Mouse (Mus musculus) cortical plate, adult 2 months (tissue): ENCODE measurements at regions not wholly inside any gene's neighbourhood (a gene's known extent, or its start where the extent isn't known, plus 50 kb on each side); places are given as distances from the start of the nearest gene placed in this dataset.

ENCODE experiments used
- CTCF ChIP-seq: fragments of 200-500 bp; IDR thresholded peaks from 2 replicates; pipeline ENCODE4 v1.5.1; 2011; ENCODE audit warnings: mild to moderate bottlenecking, control low read depth, low read length; ENCODE audit not compliant: insufficient read depth; ENCODE audit errors: extremely low read depth
- POLR2A ChIP-seq: fragments of 200-500 bp; IDR thresholded peaks from 2 replicates; pipeline ENCODE4 v1.6.1; 2011; ENCODE audit warnings: mild to moderate bottlenecking, low read length, control low read depth; ENCODE audit not compliant: insufficient read depth; ENCODE audit errors: extremely low read depth

DNA sequence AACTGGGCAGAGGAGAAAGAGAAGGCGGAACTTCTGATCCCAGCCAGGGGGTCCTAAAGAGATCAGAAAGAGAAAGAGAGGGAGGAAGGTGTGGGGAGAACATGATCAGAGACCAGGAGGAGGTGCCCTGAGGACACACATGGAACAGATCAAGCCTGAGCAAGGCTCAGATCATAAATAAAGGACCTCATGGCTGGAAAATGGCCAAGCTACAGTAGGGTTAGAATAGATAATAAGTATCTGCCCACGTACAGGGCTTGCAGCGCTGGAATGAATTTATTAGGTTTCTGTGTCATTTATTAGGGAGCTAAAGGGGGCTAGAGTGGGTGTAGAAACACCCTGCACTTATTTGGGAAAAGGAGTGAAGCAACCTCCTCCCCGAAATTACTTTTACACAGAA lies 385.4 kb downstream of the Trim52 start:
- no peak for TF ChIP-seq CTCF
- no peak for TF ChIP-seq POLR2A
